Mouse (Mus musculus): ENCODE measurements around the gene Prss58. TPM values are rescaled to one million over a fixed set of nuclear protein-coding genes. Genes with fewer than 3 reads are reported as not detected.

The Prss58 gene
- polyA plus RNA-seq (2012; rRNA removed) = not detected in 2 replicates

GRCm38 (mm10) chr6:40900287-40900686 lies at the start of gene Prss58:
Gene Prss58 (minus strand): TSS chr6:40900387.

GRCm38 (mm10) chr6:40940457-40940856 lies 40.3 kb upstream of the Prss58 start, which contains the start of gene 1700074P13Rik:
Gene 1700074P13Rik (minus strand): TSS chr6:40940557.

GRCm38 (mm10) chr6:40887394-40887793 lies 12.8 kb downstream of the Prss58 start, which contains the start of gene Moxd2:
Gene Moxd2 (minus strand): TSS chr6:40887494.

Other genes starting within 250 kb of the Prss58 start
- not detected in 2 replicates for gene Moxd2, start 12.9 kb downstream of the Prss58 start, polyA plus RNA-seq (2012; rRNA removed)
- not detected in 2 replicates for gene 1700074P13Rik, start 40.2 kb upstream of the Prss58 start, polyA plus RNA-seq (2012; rRNA removed)
- not detected in 2 replicates for gene Gm4744, start 51.5 kb upstream of the Prss58 start, polyA plus RNA-seq (2012; rRNA removed)
- gene 1810009J06Rik, start 64.4 kb upstream of the Prss58 start, polyA plus RNA-seq (2012; rRNA removed) = not detected in 2 replicates
- gene Gm2663, start 99.1 kb upstream of the Prss58 start, polyA plus RNA-seq (2012; rRNA removed) = not detected in 2 replicates
- not detected in 2 replicates for gene 2210010C04Rik, start 135.1 kb upstream of the Prss58 start, polyA plus RNA-seq (2012; rRNA removed)